Mouse (Mus musculus) thymus, adult 2 months (tissue): Measurements from ENCODE around the gene Gsx1.

Source experiments
- CTCF ChIP-seq: fragments of 200-500 bp; IDR thresholded peaks from 2 replicates; pipeline ENCODE4 v1.5.1; 2012; ENCODE audit warnings: mild to moderate bottlenecking, control low read depth, low read length, moderate library complexity, borderline replicate concordance; ENCODE audit not compliant: control insufficient read depth, poor library complexity, insufficient read depth; ENCODE audit errors: extremely low read depth
- POLR2A ChIP-seq: fragments of 200-500 bp; IDR thresholded peaks from 2 replicates; pipeline ENCODE4 v1.6.1; 2012; ENCODE audit warnings: mild to moderate bottlenecking, low read length, control low read depth, moderate library complexity; ENCODE audit not compliant: control insufficient read depth, poor library complexity, insufficient read depth; ENCODE audit errors: extremely low read depth

DNA sequence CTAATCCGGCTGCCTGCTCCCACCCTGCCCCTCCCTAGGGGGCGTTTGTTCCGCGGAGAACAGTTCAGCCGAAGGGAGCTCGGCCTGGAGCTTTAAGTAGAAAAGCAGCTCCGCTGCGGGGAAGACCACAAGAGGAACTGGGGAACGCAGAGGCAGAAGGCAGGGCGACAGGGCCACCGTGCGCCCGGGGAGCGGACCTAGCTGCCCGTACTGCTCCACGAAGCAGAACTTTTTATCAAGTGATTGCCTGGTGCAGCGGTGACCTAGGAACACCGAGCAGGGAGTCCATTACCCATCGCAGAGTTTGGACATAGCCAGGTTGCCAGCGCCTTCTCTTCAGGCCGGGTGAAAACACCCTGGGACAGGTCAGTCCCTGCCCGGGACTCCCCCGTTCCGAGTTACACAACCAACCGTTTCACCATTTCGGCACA lies 2.5 kb upstream of the Gsx1 start:
- TF ChIP-seq CTCF (no peak), POLR2A (no peak)
